ENCODE assay signal across 8 mouse cellular contexts in the genomic region with DNA sequence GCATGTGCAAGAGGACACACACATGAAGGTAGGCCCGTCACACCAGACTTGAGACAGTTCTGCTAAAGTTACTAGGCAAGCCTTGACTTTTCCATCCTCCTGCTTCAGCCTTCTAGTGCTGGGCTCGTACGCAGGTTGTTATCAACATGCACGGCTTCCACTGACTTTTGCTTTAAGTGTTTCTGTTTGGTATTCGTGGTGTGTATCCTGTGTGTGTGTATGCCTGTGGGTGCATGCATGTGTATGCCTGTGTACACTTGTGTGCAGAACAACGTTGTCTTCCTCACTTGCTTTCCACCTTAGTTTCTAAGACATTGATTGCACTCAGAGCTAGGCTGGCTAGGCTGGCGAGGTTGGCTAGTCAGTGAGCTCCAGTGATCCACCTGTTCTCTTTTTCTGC. TPM values are rescaled to one million over a fixed set of nuclear protein-coding genes. Genes with fewer than 3 reads are reported as not detected.
DNase-seq lines count a peak whose midpoint lies in the region; ATAC-seq and TF ChIP-seq lines count a peak whose summit lies in the region.

No protein-coding gene starts in this region.

- no peak for DNase-seq in forebrain, embryonic 11.5 days (ENCODE audit: low spot score)
- DNase-seq in forebrain, postnatal 0 days = no peak
- no peak for DNase-seq in lung, postnatal 0 days (ENCODE audit: low spot score)
- no peak for DNase-seq in lung, postnatal 25 days (ENCODE audit: low spot score)
- DNase-seq in limb, embryonic 10.5 days (ENCODE audit: low spot score) = no peak
- no peak for DNase-seq in retina, postnatal 1 day
- DNase-seq in cerebellum, postnatal 4 days (ENCODE audit: low spot score in 2 of 2) = no peak

- no peaks in the 10 kb centered on the region for H3K27me3 ChIP-seq in forebrain, embryonic 11.5 days (ENCODE audit: control insufficient read depth, insufficient read depth, low read length)
- no peaks in the 10 kb centered on the region for H3K27me3 ChIP-seq in forebrain, postnatal 0 days (ENCODE audit: insufficient read depth, low read length)
- H3K27me3 ChIP-seq in lung, postnatal 0 days (replicated peaks; ENCODE audit: insufficient read depth, low read length) = no peaks in the 10 kb centered on the region
- no peaks in the 10 kb centered on the region for H3K27me3 ChIP-seq in limb, embryonic 10.5 days (ENCODE audit: low read depth, poor library complexity, severe bottlenecking)
- H3K27me3 ChIP-seq in neural tube, embryonic 14.5 days (ENCODE audit: control insufficient read depth, insufficient read depth, low read length) = no peaks in the 10 kb centered on the region

- no peak for ATAC-seq in forebrain, embryonic 11.5 days (replicated peaks; ENCODE audit: low FRiP score)
- no peak for ATAC-seq in forebrain, postnatal 0 days
- ATAC-seq in lung, postnatal 0 days = no peak
- ATAC-seq in neural tube, embryonic 14.5 days (ENCODE audit: low read depth) = no peak

- WGBS in forebrain, embryonic 11.5 days = 93% methylated on average over 7 of the region's 7 CpGs
- 86% methylated on average over 7 of the region's 7 CpGs for WGBS in forebrain, postnatal 0 days
- WGBS in lung, postnatal 0 days = 83% methylated on average over 7 of the region's 7 CpGs
- WGBS in limb, embryonic 10.5 days = 92% methylated on average over 7 of the region's 7 CpGs
- WGBS in neural tube, embryonic 14.5 days = 90% methylated on average over 7 of the region's 7 CpGs

- H3K4me2 ChIP-seq in forebrain, embryonic 11.5 days (ENCODE audit: low read depth, low read length, severe bottlenecking) = 0 out of 2 replicates have a peak overlapping the region, but pooled peaks have one; percentile 3
- H3K4me2 ChIP-seq in forebrain, postnatal 0 days (ENCODE audit: low read depth) = no peak overlapping the region; the same call in 1 of the 2 replicates
- H3K4me2 ChIP-seq in lung, postnatal 0 days (replicated peaks; ENCODE audit: low read depth, low read length) = peak overlapping the region; percentile 84
- peak overlapping the region; percentile 8; the same call in 1 of the 2 replicates for H3K4me2 ChIP-seq in neural tube, embryonic 14.5 days (ENCODE audit: low read depth, low read length)

- TF ChIP-seq CTCF in forebrain, postnatal 0 days (IDR thresholded peaks at IDR 0.05; ENCODE audit: low read depth) = no peak
- no peak for TF ChIP-seq CTCF in lung, postnatal 0 days (IDR thresholded peaks at IDR 0.05)

- no peak overlapping the region for H3K9ac ChIP-seq in forebrain, embryonic 11.5 days (ENCODE audit: low read length)
- H3K9ac ChIP-seq in forebrain, postnatal 0 days = no peak overlapping the region
- no peak overlapping the region for H3K9ac ChIP-seq in lung, postnatal 0 days (replicated peaks; ENCODE audit: low read depth)
- H3K9ac ChIP-seq in neural tube, embryonic 14.5 days (replicated peaks; ENCODE audit: low read depth, low read length) = no peak overlapping the region

- H3K4me3 ChIP-seq in forebrain, embryonic 11.5 days (ENCODE audit: low read depth, low read length) = peak overlapping the region; percentile 11
- H3K4me3 ChIP-seq in forebrain, postnatal 0 days (ENCODE audit: low read depth, low read length) = no peak overlapping the region
- H3K4me3 ChIP-seq in lung, postnatal 0 days (ENCODE audit: low read depth, low read length) = peak overlapping the region; percentile 91; the same call in 1 of the 2 replicates
- peak overlapping the region; percentile 95; the same call in 1 of the 2 replicates for H3K4me3 ChIP-seq in limb, embryonic 10.5 days
- H3K4me3 ChIP-seq in neural tube, embryonic 14.5 days (ENCODE audit: low read depth, low read length) = no peak overlapping the region

- H3K4me1 ChIP-seq in forebrain, embryonic 11.5 days (replicated peaks; ENCODE audit: control insufficient read depth, insufficient read depth, low read length) = 0 out of 2 replicates have a peak, but pooled peaks cover 7% of the 10 kb centered on the region
- H3K4me1 ChIP-seq in forebrain, postnatal 0 days (ENCODE audit: insufficient read depth) = peaks cover 8% of the 10 kb centered on the region
- H3K4me1 ChIP-seq in lung, postnatal 0 days (ENCODE audit: insufficient read depth, low read depth, low read length) = peaks cover 4% of the 10 kb centered on the region; the same call in 1 of the 2 replicates
- peaks cover 42% of the 10 kb centered on the region for H3K4me1 ChIP-seq in limb, embryonic 10.5 days
- H3K4me1 ChIP-seq in neural tube, embryonic 14.5 days (ENCODE audit: control insufficient read depth, insufficient read depth, low read length) = peaks cover 11% of the 10 kb centered on the region

- H3K36me3 ChIP-seq in forebrain, embryonic 11.5 days (ENCODE audit: control insufficient read depth, insufficient read depth, low read length) = no peaks in the 10 kb centered on the region
- H3K36me3 ChIP-seq in forebrain, postnatal 0 days (ENCODE audit: insufficient read depth) = no peaks in the 10 kb centered on the region
- H3K36me3 ChIP-seq in lung, postnatal 0 days (ENCODE audit: insufficient read depth, low read length) = no peaks in the 10 kb centered on the region
- no peaks in the 10 kb centered on the region for H3K36me3 ChIP-seq in limb, embryonic 10.5 days
- H3K36me3 ChIP-seq in neural tube, embryonic 14.5 days (ENCODE audit: control insufficient read depth, insufficient read depth, low read length) = no peaks in the 10 kb centered on the region

- H3K9me3 ChIP-seq in forebrain, embryonic 11.5 days (ENCODE audit: control insufficient read depth, low read length) = no peaks in the 10 kb centered on the region
- H3K9me3 ChIP-seq in forebrain, postnatal 0 days (ENCODE audit: low read length) = no peaks in the 10 kb centered on the region
- H3K9me3 ChIP-seq in lung, postnatal 0 days (ENCODE audit: low read length) = no peaks in the 10 kb centered on the region
- no peaks in the 10 kb centered on the region for H3K9me3 ChIP-seq in limb, embryonic 10.5 days (replicated peaks)
- H3K9me3 ChIP-seq in neural tube, embryonic 14.5 days (ENCODE audit: control insufficient read depth, low read length) = no peaks in the 10 kb centered on the region

- TF ChIP-seq EP300 in lung, postnatal 0 days (IDR thresholded peaks at IDR 0.05) = no peak

- no peak overlapping the region for H3K27ac ChIP-seq in forebrain, embryonic 11.5 days (ENCODE audit: low read depth, low read length)
- H3K27ac ChIP-seq in forebrain, postnatal 0 days (ENCODE audit: low read depth, low read length) = no peak overlapping the region
- H3K27ac ChIP-seq in lung, postnatal 0 days (ENCODE audit: low read length) = no peak overlapping the region
- no peak overlapping the region for H3K27ac ChIP-seq in limb, embryonic 10.5 days
- H3K27ac ChIP-seq in neural tube, embryonic 14.5 days (ENCODE audit: low read depth, low read length) = no peak overlapping the region

RNA-seq across cellular contexts. Expression of gene Bmp2k, which starts 2.1 kb away (rescaled TPM):
- polyA plus RNA-seq in forebrain, embryonic 11.5 days (2014; fragmentation: Nextera tagmentation; extraction: Ambion mirVana) = 9.0 and 10.2 TPM in 2 replicates
- total RNA-seq in forebrain, postnatal 0 days (2014; rRNA removed) = 13.8 and 17.9 TPM in 2 replicates
- 5.8 and 7.1 TPM in 2 replicates for polyA plus RNA-seq in forebrain, postnatal 0 days (2015; fragmentation: Nextera tagmentation; extraction: Ambion mirVana)
- 16.5 and 17.3 TPM in 2 replicates for polyA plus RNA-seq in lung, postnatal 0 days (2015; fragmentation: Nextera tagmentation; extraction: Ambion mirVana)
- polyA plus RNA-seq in limb, embryonic 10.5 days (2016; fragmentation: Nextera tagmentation; extraction: Ambion mirVana) = 7.5 and 8.5 TPM in 2 replicates
- 8.4 and 10.8 TPM in 2 replicates for polyA plus RNA-seq in neural tube, embryonic 14.5 days (2014; fragmentation: Nextera tagmentation; extraction: Ambion mirVana)

Comparison
In these comparisons a context has a peak if more than half of its experiments do, and no peak if none do; other contexts are left out.
1. H3K4me3 ChIP-seq: peak in forebrain, embryonic 11.5 days (single experiment), lung, postnatal 0 days (single experiment) and limb, embryonic 10.5 days (single experiment); none in forebrain, postnatal 0 days (single experiment) and neural tube, embryonic 14.5 days (single experiment).